Mouse (Mus musculus) spleen, adult 2 months (tissue): ENCODE data around the gene Mtss1l.

Experiments
- CTCF ChIP-seq: fragments of 200-500 bp; IDR thresholded peaks from 2 replicates; pipeline ENCODE4 v1.5.1; 2011; ENCODE audit warnings: mild to moderate bottlenecking, inconsistent platforms; ENCODE audit not compliant: insufficient read depth, insufficient read length, insufficient replicate concordance; ENCODE audit errors: extremely low read depth
- POLR2A ChIP-seq: fragments of 200-500 bp; IDR thresholded peaks from 2 replicates; pipeline ENCODE4 v1.6.1; 2011; ENCODE audit warnings: low read depth, low read length, inconsistent platforms

- TF ChIP-seq POLR2A: no peak
- TF ChIP-seq CTCF: no peak
Measured at GRCm38 (mm10) chr8:110761988-110762387, 40.7 kb downstream of the Mtss1l start.
